Mouse (Mus musculus): ENCODE data around the gene Aebp1.

Aebp1 gene

GRCm38 (mm10) chr11:5897839-5898238 lies 36.1 kb downstream of the Aebp1 start:
- no peak for DNase-seq

GRCm38 (mm10) chr11:5898531-5898930 lies 36.8 kb downstream of the Aebp1 start, which contains the start of gene Myl7:
Myl7 (minus strand) TSS chr11:5898782.
- no peak for DNase-seq

GRCm38 (mm10) chr11:5899286-5899685 lies 37.5 kb downstream of the Aebp1 start:
- no peak for DNase-seq

- no peak for DNase-seq
Measured at GRCm38 (mm10) chr11:5901320-5901719, 39.6 kb downstream of the Aebp1 start.

- DNase-seq = peak; percentile 74 to 75
Measured at GRCm38 (mm10) chr11:5901950-5902349, 40.2 kb downstream of the Aebp1 start.

- no peak for DNase-seq
Measured at GRCm38 (mm10) chr11:5902390-5902789, 40.6 kb downstream of the Aebp1 start.

- DNase-seq = no peak
Measured at GRCm38 (mm10) chr11:5903844-5904243, 42.1 kb downstream of the Aebp1 start.

- peak; percentile 3 to 11 for DNase-seq
Measured at GRCm38 (mm10) chr11:5904357-5904756, 42.6 kb downstream of the Aebp1 start.

GRCm38 (mm10) chr11:5904871-5905270 lies 43.1 kb downstream of the Aebp1 start:
- DNase-seq = no peak

- DNase-seq = peak; percentile 12 to 19
Measured at GRCm38 (mm10) chr11:5905778-5906518, 44.2 kb downstream of the Aebp1 start.

- no peak for DNase-seq
Measured at GRCm38 (mm10) chr11:5907096-5907495, 45.3 kb downstream of the Aebp1 start.

GRCm38 (mm10) chr11:5908642-5909041 lies 46.9 kb downstream of the Aebp1 start:
- DNase-seq = no peak

GRCm38 (mm10) chr11:5912635-5913034 lies 50.9 kb downstream of the Aebp1 start:
- peak; percentile 86 to 89 for DNase-seq

GRCm38 (mm10) chr11:5913256-5913655 lies 51.5 kb downstream of the Aebp1 start:
- DNase-seq = peak; percentile 58 to 67

GRCm38 (mm10) chr11:5913936-5914335 lies 52.2 kb downstream of the Aebp1 start:
- DNase-seq = peak in 1 of 2 experiments; percentile 5

GRCm38 (mm10) chr11:5914940-5915339 lies 53.2 kb downstream of the Aebp1 start:
- peak; percentile 19 to 24 for DNase-seq

- DNase-seq = peak; percentile 84 to 86
Measured at GRCm38 (mm10) chr11:5915429-5916177, 53.9 kb downstream of the Aebp1 start.

GRCm38 (mm10) chr11:5916178-5916548 lies 54.4 kb downstream of the Aebp1 start:
- peak; percentile 74 to 78 for DNase-seq

GRCm38 (mm10) chr11:5918111-5918510 lies 56.4 kb downstream of the Aebp1 start:
- no peak for DNase-seq

- DNase-seq = no peak
Measured at GRCm38 (mm10) chr11:5919606-5920005, 57.9 kb downstream of the Aebp1 start.

GRCm38 (mm10) chr11:5920323-5920960 lies 58.7 kb downstream of the Aebp1 start:
- DNase-seq = no peak
